Mouse (Mus musculus) liver, postnatal 0 days (tissue): Measurements from ENCODE around the gene Camta1. TPM values are rescaled to one million over a fixed set of nuclear protein-coding genes. Genes with fewer than 3 reads are reported as not detected.

Experiments used
- ATAC-seq: fragments of 200-750 bp; cut with Nextera tagmentation; 2 replicates; pipeline ENCODE4 v1.8.0; 2017; ENCODE audit warnings: mild to moderate bottlenecking, moderate library complexity
- DNase-seq: peaks from one replicate; pipeline ENCODE4 v3.0.0-alpha.2; 2016
- H3K27ac ChIP-seq: fragments of 300-500 bp; sonication (generic); 2 replicates; pipeline ENCODE4 v1.5.1; 2014; ENCODE audit warnings: antibody characterized with exemption, moderate library complexity, mild to moderate bottlenecking, low read depth
- H3K27me3 ChIP-seq: fragments of 300-500 bp; sonication (generic); 2 replicates; pipeline ENCODE4 v1.6.1; 2014; ENCODE audit warnings: low read length, control low read depth, mixed read lengths; ENCODE audit not compliant: insufficient read depth
- H3K36me3 ChIP-seq: fragments of 300-500 bp; sonication (generic); replicated peaks from 2 replicates; pipeline ENCODE4 v1.6.1; 2014; ENCODE audit warnings: mild to moderate bottlenecking, control low read depth, low read length, moderate library complexity, mixed read lengths; ENCODE audit not compliant: insufficient read depth
- H3K4me1 ChIP-seq: fragments of 300-500 bp; sonication (generic); 2 replicates; pipeline ENCODE4 v1.6.1; 2014; ENCODE audit warnings: antibody characterized with exemption, mild to moderate bottlenecking, control low read depth; ENCODE audit not compliant: insufficient read depth
- H3K4me2 ChIP-seq: fragments of 300-500 bp; sonication (generic); 2 replicates; pipeline ENCODE4 v1.6.1; 2014; ENCODE audit warnings: low read depth, mild to moderate bottlenecking, low read length, moderate library complexity, mixed read lengths
- H3K4me3 ChIP-seq: fragments of 300-500 bp; sonication (generic); 2 replicates; pipeline ENCODE4 v1.5.1; 2014; ENCODE audit warnings: low read depth, low read length
- H3K9ac ChIP-seq: fragments of 300-500 bp; sonication (generic); replicated peaks from 2 replicates; pipeline ENCODE4 v1.6.1; 2014; ENCODE audit warnings: mild to moderate bottlenecking, moderate library complexity
- H3K9me3 ChIP-seq: fragments of 300-500 bp; sonication (generic); 2 replicates; pipeline ENCODE4 v1.6.1; 2016; ENCODE audit warnings: mild to moderate bottlenecking, control low read depth, low read length, mixed read lengths
- CTCF ChIP-seq: sonication (generic); IDR thresholded peaks from 2 replicates; pipeline ENCODE4 v1.5.1; 2016; ENCODE audit warnings: antibody characterized with exemption, low read depth
- EP300 ChIP-seq: IDR thresholded peaks from 2 replicates; pipeline ENCODE4 v1.6.1; 2016; ENCODE audit warnings: antibody characterized with exemption, low read depth, mild to moderate bottlenecking
- whole genome bisulfite sequencing: fragments of 180-500 bp; shearing (Covaris S2); extraction: QIAGEN DNeasy Blood & Tissue Kit; methylation state at CpG from one replicate; pipeline ENCODE4 v1.1.7; 2014; ENCODE audit not compliant: insufficient replicate concordance; 5-methylcytosine and 5-hydroxymethylcytosine counted together
- polyA plus RNA-seq: library from polyadenylated mRNA; unstranded; fragments of >200 nt; fragmentation: Nextera tagmentation; extraction: Ambion mirVana; gene quantifications from 2 replicates; pipeline ENCODE4 v1.2.1, GENCODE M21; 2015

Gene Camta1
- polyA plus RNA-seq, 1 experiment from 2014 or later = 48.3 TPM

DNA sequence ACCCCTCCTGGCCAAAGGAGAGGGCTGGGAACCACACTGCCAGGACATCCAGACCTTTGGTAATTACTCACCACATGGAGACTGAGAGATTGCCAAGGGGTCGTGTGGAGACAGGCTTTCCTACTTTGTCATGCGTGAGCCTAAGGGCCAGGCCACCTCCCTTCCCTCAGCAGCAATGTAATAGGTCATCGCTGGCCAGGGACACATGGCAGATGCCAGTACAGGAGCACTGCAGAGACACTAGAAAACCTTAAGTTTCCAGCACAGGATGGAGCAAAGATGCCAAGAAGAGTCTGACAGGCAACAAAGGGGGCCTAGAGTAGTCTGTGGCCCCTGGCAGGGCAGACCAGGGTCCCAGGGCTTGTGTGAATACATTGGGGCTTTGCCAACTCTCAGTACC, 283.7 kb downstream of the Camta1 start:
- H3K27ac ChIP-seq = no peak overlapping the region
- no peaks in the 10 kb centered on the region for H3K36me3 ChIP-seq
- DNase-seq = no peak
- no peak overlapping the region for H3K4me3 ChIP-seq
- no peaks in the 10 kb centered on the region for H3K4me1 ChIP-seq
- H3K4me2 ChIP-seq = no peak overlapping the region
- no peaks in the 10 kb centered on the region for H3K27me3 ChIP-seq
- no peaks in the 10 kb centered on the region for H3K9me3 ChIP-seq
- H3K9ac ChIP-seq = no peak overlapping the region
- WGBS = 57% methylated on average over 3 of the region's 3 CpGs
- no peak for ATAC-seq
- no peak for TF ChIP-seq CTCF
- no peak for TF ChIP-seq EP300

DNA sequence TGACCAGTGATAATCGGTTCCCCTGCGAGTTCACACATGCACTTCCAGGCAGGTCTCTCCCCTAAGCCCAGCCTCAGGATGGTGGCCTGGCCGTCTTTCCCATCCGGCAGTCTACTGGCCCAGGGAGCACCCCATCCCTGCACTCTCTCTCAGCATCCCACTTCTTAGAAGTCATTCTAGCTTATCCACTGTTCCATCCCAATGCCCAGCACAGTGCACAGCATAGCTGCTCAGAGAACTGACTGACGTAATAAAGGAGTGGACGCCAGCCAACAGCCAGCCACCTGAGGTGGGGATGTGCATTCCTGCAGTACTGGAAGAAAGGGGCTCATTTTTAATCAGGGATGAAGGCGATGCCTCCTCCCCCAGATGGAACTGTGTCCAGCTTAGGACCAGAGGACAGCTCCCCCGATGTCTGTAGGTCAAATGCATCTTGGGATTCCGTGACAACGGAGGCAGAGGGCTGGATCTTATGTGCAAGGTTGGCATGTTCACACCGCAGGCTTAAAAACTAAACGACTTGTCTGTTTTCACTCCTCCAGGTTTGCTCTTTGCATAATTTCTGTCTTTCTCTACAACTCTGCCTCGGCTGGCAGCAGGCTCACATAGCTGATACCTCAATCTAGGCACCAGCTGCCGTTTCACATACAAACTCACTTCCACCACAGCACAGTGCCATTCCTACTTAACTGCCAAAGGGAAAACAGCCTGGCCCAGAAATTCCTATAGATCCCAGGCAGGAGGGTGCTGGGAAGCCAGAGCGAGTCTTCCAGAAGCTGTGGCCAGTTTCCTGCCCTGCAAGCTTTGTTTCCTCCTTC, 285.2 kb downstream of the Camta1 start:
- Histone ChIP-seq H3K4me2 (no peak overlapping the region), H3K27me3 (no peaks in the 10 kb centered on the region), H3K27ac (no peak overlapping the region), H3K9me3 (no peaks in the 10 kb centered on the region), H3K4me1 (no peaks in the 10 kb centered on the region), H3K36me3 (no peaks in the 10 kb centered on the region), H3K9ac (no peak overlapping the region), H3K4me3 (no peak overlapping the region)
- TF ChIP-seq EP300 (no peak), CTCF (no peak)
- DNase-seq = no peak
- no peak for ATAC-seq
- WGBS = 72% methylated on average over 15 of the region's 15 CpGs

DNA sequence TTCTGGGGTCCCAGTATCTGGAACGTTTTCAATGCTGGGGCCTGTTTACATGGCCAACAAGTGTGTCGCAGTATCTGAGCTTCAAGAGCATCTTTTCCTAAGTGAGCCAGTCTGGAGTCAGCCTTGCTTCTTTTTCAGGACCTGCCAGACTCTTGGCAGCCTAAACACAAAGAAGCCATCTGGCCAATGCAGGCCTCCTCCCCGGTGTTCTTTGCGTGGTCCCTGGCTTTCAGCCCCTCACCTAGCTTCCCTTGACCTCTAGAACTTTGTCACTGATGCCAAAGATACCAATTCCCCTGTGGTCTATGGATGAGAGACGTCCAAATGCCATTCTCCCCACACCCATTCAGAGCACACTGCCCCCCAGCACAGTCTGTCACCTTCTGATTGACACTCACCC, 289.0 kb downstream of the Camta1 start:
- DNase-seq (no peak), ATAC-seq (no peak)
- H3K9ac ChIP-seq = no peak overlapping the region
- H3K36me3 ChIP-seq = no peaks in the 10 kb centered on the region
- no peak overlapping the region for H3K4me3 ChIP-seq
- H3K9me3 ChIP-seq = no peaks in the 10 kb centered on the region
- no peaks in the 10 kb centered on the region for H3K27me3 ChIP-seq
- WGBS = 57% methylated on average over 5 of the region's 5 CpGs
- no peak overlapping the region for H3K27ac ChIP-seq
- H3K4me1 ChIP-seq = no peaks in the 10 kb centered on the region
- no peak overlapping the region for H3K4me2 ChIP-seq
- TF ChIP-seq EP300 (no peak), CTCF (no peak)

DNA sequence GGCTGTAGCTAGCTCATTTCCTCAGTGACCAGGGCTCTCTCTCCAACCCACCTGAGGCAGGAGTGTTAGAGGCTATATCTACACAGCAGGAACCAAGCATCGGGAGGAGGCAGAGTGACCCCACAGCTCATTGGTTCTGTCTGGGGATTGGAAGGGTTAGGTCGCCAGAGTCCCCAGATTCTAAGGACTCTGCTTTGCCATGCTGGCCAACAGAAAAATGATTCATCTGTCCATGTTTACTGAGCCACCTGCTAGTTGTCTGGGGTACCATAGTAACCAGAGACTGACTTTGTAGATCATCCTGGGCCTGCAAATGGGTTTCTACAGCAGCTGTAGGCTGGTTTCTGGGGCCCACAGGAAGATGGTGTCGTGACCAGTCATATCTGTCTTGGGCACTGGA, 292.1 kb downstream of the Camta1 start:
- TF ChIP-seq EP300 (no peak), CTCF (no peak)

DNA sequence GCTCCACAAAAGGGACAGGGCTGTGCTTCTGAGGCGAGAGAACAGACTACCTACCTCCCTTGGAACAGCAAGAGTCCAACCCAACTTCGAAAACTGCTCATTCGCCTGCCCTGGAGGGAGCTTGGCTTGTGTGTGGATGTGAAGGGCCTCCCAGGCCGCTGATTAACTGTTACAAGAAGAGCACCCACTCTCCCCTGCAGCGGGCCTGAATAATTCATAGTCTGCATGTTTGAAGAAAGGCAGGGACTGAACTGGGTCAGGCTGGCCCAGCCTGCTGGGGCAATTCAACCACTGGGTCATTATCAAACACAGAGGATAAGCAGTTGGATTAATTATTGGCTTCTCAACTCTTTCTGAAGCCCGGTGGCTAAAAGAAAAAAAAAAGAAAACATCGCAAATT, 292.8 kb downstream of the Camta1 start:
- H3K4me1 ChIP-seq = no peaks in the 10 kb centered on the region
- WGBS = 62% methylated on average over 7 of the region's 7 CpGs
- ATAC-seq (no peak), DNase-seq (no peak)
- no peaks in the 10 kb centered on the region for H3K27me3 ChIP-seq
- H3K4me3 ChIP-seq = no peak overlapping the region
- H3K9me3 ChIP-seq = no peaks in the 10 kb centered on the region
- no peak for TF ChIP-seq EP300
- no peak for TF ChIP-seq CTCF
- H3K4me2 ChIP-seq = no peak overlapping the region
- H3K27ac ChIP-seq = no peak overlapping the region
- no peaks in the 10 kb centered on the region for H3K36me3 ChIP-seq
- no peak overlapping the region for H3K9ac ChIP-seq

More for the DNA sequence above, 292.1 kb downstream of the Camta1 start:
- no peak for DNase-seq
- no peaks in the 10 kb centered on the region for H3K36me3 ChIP-seq
- H3K9me3 ChIP-seq = no peaks in the 10 kb centered on the region
- no peak overlapping the region for H3K4me3 ChIP-seq
- no peaks in the 10 kb centered on the region for H3K27me3 ChIP-seq
- no peaks in the 10 kb centered on the region for H3K4me1 ChIP-seq
- H3K9ac ChIP-seq = no peak overlapping the region
- no peak for ATAC-seq
- no peak overlapping the region for H3K27ac ChIP-seq
- no peak overlapping the region for H3K4me2 ChIP-seq
- WGBS = 69% methylated on average over 3 of the region's 3 CpGs

DNA sequence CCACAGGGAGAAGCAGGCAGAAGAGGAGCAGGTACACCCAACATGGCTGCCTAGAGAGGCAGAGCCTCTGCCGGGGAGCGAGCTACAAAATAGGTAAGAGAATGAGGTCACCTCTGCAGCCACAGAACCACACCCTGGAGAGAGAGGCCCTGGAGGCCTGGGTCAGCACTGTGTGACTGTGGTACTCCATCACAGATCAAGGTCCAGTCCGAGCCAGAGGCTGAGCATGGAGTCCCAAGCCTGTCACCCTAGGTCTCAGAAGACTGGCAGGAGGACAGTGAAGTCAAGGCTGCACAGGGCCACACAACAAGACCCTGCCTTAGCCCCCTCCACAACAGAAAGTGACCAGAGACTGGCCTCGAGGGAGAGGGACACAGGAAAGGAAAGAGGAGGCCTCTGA, 294.6 kb downstream of the Camta1 start:
- Histone ChIP-seq H3K27me3 (no peaks in the 10 kb centered on the region), H3K4me3 (no peak overlapping the region), H3K9me3 (no peaks in the 10 kb centered on the region), H3K27ac (no peak overlapping the region), H3K4me1 (no peaks in the 10 kb centered on the region), H3K9ac (no peak overlapping the region), H3K36me3 (no peaks in the 10 kb centered on the region), H3K4me2 (no peak overlapping the region)
- WGBS = 66% methylated on average over 4 of the region's 4 CpGs
- no peak for ATAC-seq
- no peak for DNase-seq
- TF ChIP-seq EP300 (no peak), CTCF (no peak)
